Mouse (Mus musculus) central nervous system, embryonic 18 days (tissue): ENCODE results near the gene Pagr1b. TPM values are rescaled to one million over a fixed set of nuclear protein-coding genes. Genes with fewer than 3 reads are reported as not detected.

Experiments
- polyA plus RNA-seq: library from polyadenylated mRNA; depleted of rRNA; stranded (reverse); fragments of >200 nt; gene quantifications from 2 replicates; pipeline ENCODE4 v1.2.3, GENCODE M21; 2012; rRNA removed

Gene Pagr1b
- polyA plus RNA-seq, result 0.98 and 1.4 TPM in 2 replicates

GRCm38 (mm10) chr7:127016481-127016485 lies at the start of gene Pagr1b:
TSS of gene Pagr1b (minus strand) at chr7:127016484.

DNA sequence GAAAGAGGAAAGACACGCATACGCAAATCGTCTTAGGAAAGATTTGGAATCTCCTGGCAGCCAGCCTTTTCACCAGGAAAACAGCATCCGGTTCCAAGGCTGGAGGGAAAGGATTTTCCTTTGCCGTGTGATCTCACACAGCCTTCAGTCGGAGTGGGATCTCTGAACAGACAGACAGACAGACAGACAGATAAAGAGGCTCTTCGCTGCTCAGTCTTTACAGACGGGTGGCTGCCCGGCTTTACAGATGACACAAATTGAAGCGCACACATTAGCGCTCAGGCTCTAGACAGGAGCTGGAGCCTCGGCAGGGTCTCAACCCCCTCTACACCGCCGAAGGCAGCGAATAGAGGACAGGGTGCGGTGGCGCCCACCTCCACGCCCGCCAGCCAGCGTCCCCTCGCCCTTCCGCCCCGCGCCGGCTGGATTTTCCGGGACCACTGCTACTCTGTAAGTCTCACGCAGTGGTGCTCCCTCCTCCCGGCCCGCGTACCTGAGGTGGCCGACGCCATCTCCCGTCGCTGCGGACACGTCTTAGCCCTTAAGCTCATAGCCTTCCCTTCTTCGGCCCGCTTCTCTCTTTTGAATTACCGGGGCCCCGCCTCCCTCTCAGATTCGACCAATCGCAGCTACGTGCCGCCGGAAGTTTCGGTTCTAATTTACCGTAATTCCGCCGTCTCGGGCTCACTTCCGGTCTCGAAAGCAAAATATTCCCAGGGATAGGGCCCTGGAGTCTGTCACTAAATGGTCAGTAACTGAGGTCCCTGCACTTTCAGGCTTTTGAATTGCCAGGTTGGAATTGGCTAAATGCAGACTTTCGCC lies 25.8 kb upstream of the Pagr1b start, which contains the start of gene Kif22:
Kif22 (minus strand) TSS at position 621 of the 822 bp plus-strand sequence.

DNA sequence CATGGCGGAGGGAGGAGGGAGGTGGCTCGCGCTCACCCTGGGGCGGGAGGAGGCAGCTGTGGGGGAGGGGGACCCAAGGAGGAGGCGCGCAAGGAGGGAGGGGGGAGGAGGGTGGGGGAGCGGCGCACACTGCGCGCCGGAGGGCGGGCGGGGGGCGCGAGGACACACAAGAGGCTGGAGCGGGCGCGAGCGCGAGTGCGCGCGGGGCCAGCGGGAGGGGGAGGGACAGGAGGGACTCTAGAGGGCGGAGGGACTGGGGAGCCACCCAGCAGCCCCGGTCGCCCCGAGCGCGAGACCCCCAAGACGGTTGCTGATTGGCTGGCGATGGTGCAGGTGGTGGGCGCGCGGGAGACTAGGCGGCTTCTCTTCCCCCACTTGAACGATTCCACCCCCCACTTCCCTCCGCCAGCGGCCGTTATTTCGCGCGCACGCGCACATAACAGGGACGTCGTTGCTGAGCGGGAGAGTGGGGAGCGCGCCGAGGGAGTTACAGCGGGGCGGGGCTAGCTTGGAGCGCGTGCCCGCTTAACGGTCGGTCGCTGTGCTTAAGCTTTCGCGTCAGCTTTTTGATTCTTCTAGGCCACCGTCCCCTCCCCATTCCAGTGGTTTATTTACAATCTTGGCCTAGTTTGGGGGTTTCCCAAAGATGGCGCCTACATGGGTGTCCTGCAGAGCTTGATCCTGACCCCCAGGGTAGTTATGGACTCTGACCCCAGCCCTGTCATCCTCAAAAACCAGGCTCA lies 10.9 kb upstream of the Pagr1b start, which contains the start of gene Maz:
Maz (minus strand) TSS at position 54 of the 743 bp plus-strand sequence.

DNA sequence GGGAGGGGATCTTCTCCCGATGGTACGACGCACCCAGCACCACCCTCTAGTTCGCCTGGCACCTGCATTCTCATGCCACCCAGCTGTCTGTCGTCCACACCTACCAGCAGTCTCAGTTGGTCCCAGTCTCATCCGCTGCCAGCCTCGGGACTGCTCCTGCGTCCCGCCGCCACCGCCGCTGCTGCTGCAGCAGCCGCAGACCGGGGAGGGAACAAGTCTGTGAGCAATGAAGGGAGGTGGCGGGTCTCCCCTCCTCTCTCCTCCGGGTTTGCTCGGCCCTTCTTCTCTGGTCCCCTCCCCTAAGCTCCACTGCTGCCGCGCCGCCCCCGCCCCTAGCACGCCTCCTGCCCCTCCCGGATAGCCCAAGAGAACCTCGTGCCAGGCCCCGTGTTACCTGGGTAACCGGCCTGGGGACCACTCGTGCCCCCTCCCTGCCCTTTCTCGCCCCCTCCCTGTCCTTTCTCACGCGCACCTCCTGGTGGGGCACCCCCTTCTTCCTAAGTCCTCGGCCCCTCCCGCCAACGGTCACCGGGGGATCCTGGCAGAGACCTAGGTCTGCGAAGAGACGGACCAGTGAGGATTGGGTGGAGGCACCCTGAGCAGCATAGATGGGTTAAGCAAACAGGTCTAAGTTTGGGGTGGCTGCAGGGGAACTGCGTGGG lies 4.7 kb upstream of the Pagr1b start, which contains the start of the genes Gm42742 and Prrt2:
Gm42742 (minus strand) TSS at position 197 of the 662 bp plus-strand sequence.
Prrt2 (minus strand) TSS at position 311 of the 662 bp plus-strand sequence.

DNA sequence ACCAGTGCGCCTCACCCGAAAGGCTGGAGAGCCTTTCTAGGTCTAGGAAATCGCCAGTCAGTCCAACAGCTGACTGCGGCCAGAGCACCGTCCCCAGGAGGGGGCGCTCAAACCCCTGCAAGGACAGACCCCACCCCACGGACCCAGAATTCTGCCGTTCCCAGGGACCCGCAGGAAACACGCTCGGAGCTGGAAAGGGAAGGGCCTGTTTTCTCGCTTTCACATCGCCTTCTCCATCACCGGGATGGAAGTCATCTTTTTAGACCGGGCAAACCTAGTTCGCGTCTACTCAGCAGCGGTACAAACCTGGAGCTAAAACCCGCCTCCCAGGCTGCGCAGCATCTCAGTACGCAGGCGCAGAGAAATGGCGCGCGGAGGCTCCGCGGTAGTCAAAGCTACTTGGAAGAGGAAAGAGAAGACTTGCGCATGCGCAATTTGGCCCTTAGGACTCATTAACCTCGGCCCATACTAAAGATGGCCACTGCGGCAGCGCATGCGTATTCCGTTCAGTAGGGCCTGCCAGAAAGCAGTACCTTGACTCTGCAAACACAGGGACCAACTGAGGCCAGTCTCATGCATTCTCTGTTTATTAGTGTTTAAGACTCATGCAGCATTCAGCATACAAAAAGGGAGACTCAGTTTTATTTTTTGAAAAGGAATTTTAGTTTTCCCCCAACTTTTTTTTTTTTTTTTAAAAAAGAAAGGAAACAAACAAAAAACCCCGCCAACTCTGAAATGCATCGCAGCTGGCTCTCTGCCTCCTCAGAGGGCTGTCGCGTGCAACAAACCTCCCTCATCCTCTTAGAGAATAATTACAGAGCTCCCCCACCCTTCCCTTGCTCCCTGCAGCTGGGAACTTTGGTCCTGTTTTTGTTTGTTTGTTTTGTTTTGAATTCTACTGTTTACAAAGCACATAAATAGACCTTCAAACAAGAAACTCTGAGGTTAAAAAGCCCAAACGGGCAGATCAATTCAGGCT lies 976 bp upstream of the Pagr1b start, which contains the start of gene Pagr1a:
Pagr1a (minus strand) TSS at position 382 of the 979 bp plus-strand sequence.

GRCm38 (mm10) chr7:127014320-127014719 lies 2.0 kb downstream of the Pagr1b start, which contains the start of gene Mvp:
TSS of gene Mvp (minus strand) at chr7:127014621.

GRCm38 (mm10) chr7:126975950-126976866 lies 40.1 kb downstream of the Pagr1b start, which contains the start of gene Cdiptos:
TSS of gene Cdiptos (minus strand) at chr7:126976098.

DNA sequence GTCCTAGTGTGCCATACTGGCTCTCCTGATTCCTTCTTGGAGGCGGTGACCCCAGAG lies 40.6 kb downstream of the Pagr1b start, which contains the start of gene Cdipt:
Cdipt (plus strand) TSS at position 22 of the 57 bp plus-strand sequence.

Other genes starting within 250 kb of the Pagr1b start
- 211 and 214 TPM in 2 replicates for gene Ypel3, start 239.5 kb downstream of the Pagr1b start, polyA plus RNA-seq
- gene Tbx6, start 235.0 kb downstream of the Pagr1b start, polyA plus RNA-seq, result 1.3 TPM in 2 replicates
- gene Ppp4c, start 224.0 kb downstream of the Pagr1b start, polyA plus RNA-seq, result 155 and 157 TPM in 2 replicates
- 147 and 196 TPM in 2 replicates for gene Fam57b, start 218.8 kb downstream of the Pagr1b start, polyA plus RNA-seq
- gene 4930451I11Rik, start 184.8 kb downstream of the Pagr1b start, polyA plus RNA-seq, result not detected in 2 replicates
- 41.2 and 42.6 TPM in 2 replicates for gene Doc2a, start 169.1 kb downstream of the Pagr1b start, polyA plus RNA-seq
- 61.5 and 63.2 TPM in 2 replicates for gene Hirip3, start 154.5 kb downstream of the Pagr1b start, polyA plus RNA-seq
- 79.7 and 83.9 TPM in 2 replicates for gene Ino80e, start 154.1 kb downstream of the Pagr1b start, polyA plus RNA-seq
- gene Taok2, start 131.8 kb downstream of the Pagr1b start, polyA plus RNA-seq, result 99.8 and 102 TPM in 2 replicates
- 31.6 and 32.1 TPM in 2 replicates for gene Tmem219, start 93.6 kb downstream of the Pagr1b start, polyA plus RNA-seq
- gene Kctd13, start 87.6 kb downstream of the Pagr1b start, polyA plus RNA-seq, result 109 and 134 TPM in 2 replicates
- 29.9 TPM in 2 replicates for gene Asphd1, start 66.9 kb downstream of the Pagr1b start, polyA plus RNA-seq
- 94.9 and 108 TPM in 2 replicates for gene Sez6l2, start 65.9 kb downstream of the Pagr1b start, polyA plus RNA-seq
- 150 and 151 TPM in 2 replicates for gene Cdipt, start 40.6 kb downstream of the Pagr1b start, polyA plus RNA-seq
- gene Cdiptos, start 40.4 kb downstream of the Pagr1b start, polyA plus RNA-seq, result 0.73 and 1.1 TPM in 2 replicates
- gene Mvp, start 1.9 kb downstream of the Pagr1b start, polyA plus RNA-seq, result 4.1 and 4.6 TPM in 2 replicates
- 9.1 and 18.9 TPM in 2 replicates for gene Pagr1a, start 868 bp upstream of the Pagr1b start, polyA plus RNA-seq
- 90.1 and 95.0 TPM in 2 replicates for gene Gm42742, start 4.6 kb upstream of the Pagr1b start, polyA plus RNA-seq
- gene Prrt2, start 4.7 kb upstream of the Pagr1b start, polyA plus RNA-seq, result 122 and 134 TPM in 2 replicates
- gene Maz, start 10.6 kb upstream of the Pagr1b start, polyA plus RNA-seq, result 223 and 252 TPM in 2 replicates
- 12.1 and 14.6 TPM in 2 replicates for gene Kif22, start 26.0 kb upstream of the Pagr1b start, polyA plus RNA-seq
- gene Zg16, start 70.8 kb upstream of the Pagr1b start, polyA plus RNA-seq, result 0.20 TPM in 1 of 2 replicates, not detected in the other
- gene AI467606, start 74.9 kb upstream of the Pagr1b start, polyA plus RNA-seq, result 1.6 and 1.7 TPM in 2 replicates
- 0.63 and 1.0 TPM in 2 replicates for gene Qprt, start 105.7 kb upstream of the Pagr1b start, polyA plus RNA-seq
- gene Spn, start 121.3 kb upstream of the Pagr1b start, polyA plus RNA-seq, result 0.06 and 0.08 TPM in 2 replicates
- 112 and 116 TPM in 2 replicates for gene Cd2bp2, start 179.6 kb upstream of the Pagr1b start, polyA plus RNA-seq
- gene Tbc1d10b, start 192.0 kb upstream of the Pagr1b start, polyA plus RNA-seq, result 57.6 and 57.8 TPM in 2 replicates
- gene Mylpf, start 192.4 kb upstream of the Pagr1b start, polyA plus RNA-seq, result 1.7 and 214 TPM in 2 replicates
- 26.0 and 27.8 TPM in 2 replicates for gene Zfp553, start 216.6 kb upstream of the Pagr1b start, polyA plus RNA-seq
- 14.8 and 15.4 TPM in 2 replicates for gene Sept1, start 216.6 kb upstream of the Pagr1b start, polyA plus RNA-seq
- 96.1 and 100 TPM in 2 replicates for gene Zfp771, start 227.8 kb upstream of the Pagr1b start, polyA plus RNA-seq
- 87.3 and 95.0 TPM in 2 replicates for gene Dctpp1, start 244.2 kb upstream of the Pagr1b start, polyA plus RNA-seq